Mouse (Mus musculus) ES-Bruce4 (cell line): ENCODE measurements around the gene 1700093K21Rik. TPM values are rescaled to one million over a fixed set of nuclear protein-coding genes. Genes with fewer than 3 reads are reported as not detected.
A peak's percentile ranks its signal among the peaks of the same experiment; 100 is the strongest.
"Not testable (repeated sequence)": the region's sequence is repeated elsewhere in the genome, so short reads cannot be mapped to it uniquely, and the experiment has no call there.

Experiments used
- H3K27ac ChIP-seq: 2 replicates; pipeline ENCODE4 v1.5.1; 2012; ENCODE audit warnings: low read length, inconsistent platforms; ENCODE audit not compliant: insufficient read depth
- H3K27me3 ChIP-seq: 2 replicates; pipeline ENCODE4 v1.6.1; 2012; ENCODE audit warnings: mild to moderate bottlenecking, low read length, inconsistent platforms; ENCODE audit not compliant: control insufficient read depth, poor library complexity, insufficient read depth, severe bottlenecking
- H3K36me3 ChIP-seq: 2 replicates; pipeline ENCODE4 v1.6.1; 2012; ENCODE audit warnings: inconsistent platforms, mild to moderate bottlenecking, low read length, moderate library complexity; ENCODE audit not compliant: control insufficient read depth, poor library complexity, insufficient read depth, severe bottlenecking
- H3K4me1 ChIP-seq: one replicate; pipeline ENCODE4 v1.8.1; 2011; ENCODE audit warnings: low read length; ENCODE audit not compliant: control insufficient read depth, insufficient read depth
- H3K4me3 ChIP-seq: 2 replicates; pipeline ENCODE4 v1.5.1; 2011; ENCODE audit warnings: low read depth, mild to moderate bottlenecking, low read length
- H3K9ac ChIP-seq: 2 replicates; pipeline ENCODE4 v1.6.1; 2012; ENCODE audit warnings: low read depth, mild to moderate bottlenecking, inconsistent platforms; ENCODE audit not compliant: poor library complexity, severe bottlenecking
- H3K9me3 ChIP-seq: replicated peaks from 2 replicates; pipeline ENCODE4 v1.6.1; 2012; ENCODE audit warnings: mild to moderate bottlenecking, low read length, inconsistent platforms; ENCODE audit not compliant: control insufficient read depth, poor library complexity, insufficient read depth, severe bottlenecking
- CTCF ChIP-seq: IDR thresholded peaks from one replicate; pipeline ENCODE4 v1.8.1; 2011; ENCODE audit warnings: low read depth, low read length
- EP300 ChIP-seq: IDR thresholded peaks from 2 replicates; pipeline ENCODE4 v1.6.1; 2011; ENCODE audit warnings: low read depth, low read length; ENCODE audit not compliant: insufficient read depth
- POLR2A ChIP-seq: IDR thresholded peaks from one replicate; pipeline ENCODE4 v1.8.1; 2011; ENCODE audit warnings: low read length; ENCODE audit not compliant: insufficient read depth
- polyA plus RNA-seq: library from polyadenylated mRNA; stranded (reverse); fragments of >200 nt; gene quantifications from 2 replicates; pipeline ENCODE4 v1.2.4, GENCODE M21; 2011; ENCODE audit warnings: low read depth; ENCODE audit not compliant: missing spikeins, insufficient read depth, insufficient read length

1700093K21Rik gene
- polyA plus RNA-seq, 1 experiment = 0.64 TPM

GRCm38 (mm10) chr11:23515315-23515714 is 5.6 kb downstream of the 1700093K21Rik start:
- H3K4me3 ChIP-seq = no peak overlapping the region
- H3K4me1 ChIP-seq = peaks cover 4% of the 10 kb centered on the region

GRCm38 (mm10) chr11:23514785-23515184 is 6.2 kb downstream of the 1700093K21Rik start:
- not testable (repeated sequence) for H3K27me3 ChIP-seq, H3K27ac ChIP-seq, H3K9ac ChIP-seq, H3K9me3 ChIP-seq, H3K36me3 ChIP-seq, H3K4me1 ChIP-seq, H3K4me3 ChIP-seq

More at GRCm38 (mm10) chr11:23515315-23515714, 5.6 kb downstream of the 1700093K21Rik start:
- Histone ChIP-seq H3K27me3 (no peaks in the 10 kb centered on the region), H3K27ac (no peak overlapping the region), H3K9ac (no peak overlapping the region), H3K36me3 (no peaks in the 10 kb centered on the region), H3K9me3 (no peaks in the 10 kb centered on the region)
- TF ChIP-seq EP300 = no peak
- TF ChIP-seq POLR2A = no peak
- no peak for TF ChIP-seq CTCF

- Histone ChIP-seq H3K27ac (peak overlapping the region; percentile 53), H3K9me3 (peaks cover 29% of the 10 kb centered on the region)
- H3K36me3 ChIP-seq, H3K4me1 ChIP-seq, H3K27me3 ChIP-seq, H3K9ac ChIP-seq, H3K4me3 ChIP-seq: not testable (repeated sequence)
- peak; percentile 85 for TF ChIP-seq EP300
These were observed 16.2 kb downstream of the 1700093K21Rik start for GRCm38 (mm10) chr11:23504801-23505200.

GRCm38 (mm10) chr11:23498609-23499008 is 22.3 kb downstream of the 1700093K21Rik start:
- peaks cover 7% of the 10 kb centered on the region for H3K36me3 ChIP-seq
- TF ChIP-seq CTCF = no peak
- no peak for TF ChIP-seq EP300
- no peaks in the 10 kb centered on the region for H3K9me3 ChIP-seq
- H3K9ac ChIP-seq = no peak overlapping the region
- no peak overlapping the region for H3K27ac ChIP-seq
- no peaks in the 10 kb centered on the region for H3K4me1 ChIP-seq
- no peak overlapping the region for H3K4me3 ChIP-seq
- no peaks in the 10 kb centered on the region for H3K27me3 ChIP-seq

GRCm38 (mm10) chr11:23497718-23498509 is 23.0 kb downstream of the 1700093K21Rik start, which contains the start of gene Ahsa2:
TSS of gene Ahsa2 (minus strand) at chr11:23498030.
- H3K27ac ChIP-seq = no peak within 1 kb of the TSS

GRCm38 (mm10) chr11:23497335-23497717 is 23.6 kb downstream of the 1700093K21Rik start:
- H3K4me3 ChIP-seq = peak overlapping the region; percentile 67
- H3K36me3 ChIP-seq = peaks cover 19% of the 10 kb centered on the region
- peak overlapping the region; percentile 67 for H3K9ac ChIP-seq
- TF ChIP-seq CTCF (no peak), EP300 (no peak), POLR2A (no peak)
- no peak overlapping the region for H3K27ac ChIP-seq
- no peaks in the 10 kb centered on the region for H3K9me3 ChIP-seq
- no peaks in the 10 kb centered on the region for H3K4me1 ChIP-seq
- no peaks in the 10 kb centered on the region for H3K27me3 ChIP-seq

More at GRCm38 (mm10) chr11:23497718-23498509, 23.0 kb downstream of the 1700093K21Rik start, which contains the start of gene Ahsa2:
- Histone ChIP-seq H3K36me3 (peaks cover 13% of the 10 kb centered on the region), H3K27me3 (no peaks in the 10 kb centered on the region), H3K4me1 (no peaks in the 10 kb centered on the region), H3K9ac (peak within 1 kb of the TSS; percentile 67), H3K9me3 (no peaks in the 10 kb centered on the region), H3K4me3 (peak within 1 kb of the TSS; percentile 67)
- TF ChIP-seq POLR2A (peak; percentile 42), EP300 (no peak)
